Mouse (Mus musculus): ENCODE data around the gene Actc1. TPM values are rescaled to one million over a fixed set of nuclear protein-coding genes. Genes with fewer than 3 reads are reported as not detected.

The Actc1 gene
- polyA plus RNA-seq, 1 experiment from 2014 or later: 12,441 TPM

DNA sequence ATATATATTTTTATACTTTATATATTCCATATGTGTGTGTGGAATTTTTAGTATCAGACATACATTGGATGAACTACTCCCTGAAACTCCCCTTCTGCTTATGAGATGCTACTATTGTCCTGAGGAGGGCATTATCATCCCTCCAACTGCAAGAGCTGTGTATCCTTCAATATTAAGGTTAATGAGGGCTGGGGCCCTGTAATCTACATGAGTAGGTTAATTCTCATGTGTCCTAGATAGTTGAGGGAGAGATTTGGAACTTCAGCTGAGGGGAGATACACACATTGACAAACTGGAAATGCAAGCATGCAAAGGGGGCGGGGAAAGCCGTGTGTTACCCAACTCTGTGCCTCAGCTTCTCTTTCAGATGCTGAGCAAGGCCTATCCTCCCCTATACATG is 15.4 kb downstream of the Actc1 start:
- H3K9ac ChIP-seq (ENCODE audit: low read depth, low read length): no peak overlapping the region
- 59% methylated on average over 2 of the region's 2 CpGs for WGBS (ENCODE audit: insufficient replicate concordance)
- no peaks in the 10 kb centered on the region for H3K36me3 ChIP-seq (ENCODE audit: control insufficient read depth, insufficient read depth, low read length)
- no peak for ATAC-seq (replicated peaks; ENCODE audit: insufficient number of reproducible peaks, low FRiP score, low TSS enrichment)
- H3K4me1 ChIP-seq (ENCODE audit: control insufficient read depth, insufficient read depth, low read length): no peaks in the 10 kb centered on the region
- H3K4me2 ChIP-seq: no peak overlapping the region
- H3K27ac ChIP-seq (ENCODE audit: low read depth, low read length): no peak overlapping the region
- H3K9me3 ChIP-seq (replicated peaks; ENCODE audit: control insufficient read depth, low read length): no peaks in the 10 kb centered on the region
- no peak overlapping the region for H3K4me3 ChIP-seq (ENCODE audit: low read depth, low read length)
- H3K27me3 ChIP-seq (ENCODE audit: control insufficient read depth, insufficient read depth, low read length): no peaks in the 10 kb centered on the region

- H3K4me3 ChIP-seq (ENCODE audit: low read depth, low read length): no peak overlapping the region
- no peaks in the 10 kb centered on the region for H3K9me3 ChIP-seq (replicated peaks; ENCODE audit: control insufficient read depth, low read length)
- no peak overlapping the region for H3K9ac ChIP-seq (ENCODE audit: low read depth, low read length)
- H3K36me3 ChIP-seq (ENCODE audit: control insufficient read depth, insufficient read depth, low read length): no peaks in the 10 kb centered on the region
- H3K4me2 ChIP-seq: no peak overlapping the region
- WGBS (ENCODE audit: insufficient replicate concordance): 36% methylated on average over 2 of the region's 2 CpGs
- no peak for ATAC-seq (replicated peaks; ENCODE audit: insufficient number of reproducible peaks, low FRiP score, low TSS enrichment)
- no peaks in the 10 kb centered on the region for H3K4me1 ChIP-seq (ENCODE audit: control insufficient read depth, insufficient read depth, low read length)
- H3K27ac ChIP-seq (ENCODE audit: low read depth, low read length): no peak overlapping the region
- H3K27me3 ChIP-seq (ENCODE audit: control insufficient read depth, insufficient read depth, low read length): no peaks in the 10 kb centered on the region
These were observed 21.1 kb downstream of the Actc1 start for GRCm38 (mm10) chr2:114032259-114032658.

GRCm38 (mm10) chr2:114023383-114023782 is 30.0 kb downstream of the Actc1 start:
- no peak overlapping the region for H3K4me3 ChIP-seq (ENCODE audit: low read depth, low read length)
- no peaks in the 10 kb centered on the region for H3K4me1 ChIP-seq (ENCODE audit: control insufficient read depth, insufficient read depth, low read length)
- no peak overlapping the region for H3K27ac ChIP-seq (ENCODE audit: low read depth, low read length)
- no peaks in the 10 kb centered on the region for H3K36me3 ChIP-seq (ENCODE audit: control insufficient read depth, insufficient read depth, low read length)
- H3K9ac ChIP-seq (ENCODE audit: low read depth, low read length): no peak overlapping the region
- no peaks in the 10 kb centered on the region for H3K27me3 ChIP-seq (ENCODE audit: control insufficient read depth, insufficient read depth, low read length)
- no peaks in the 10 kb centered on the region for H3K9me3 ChIP-seq (replicated peaks; ENCODE audit: control insufficient read depth, low read length)
- H3K4me2 ChIP-seq: no peak overlapping the region
- ATAC-seq (replicated peaks; ENCODE audit: insufficient number of reproducible peaks, low FRiP score, low TSS enrichment): no peak
- WGBS (ENCODE audit: insufficient replicate concordance): 82% methylated on average over 6 of the region's 6 CpGs

DNA sequence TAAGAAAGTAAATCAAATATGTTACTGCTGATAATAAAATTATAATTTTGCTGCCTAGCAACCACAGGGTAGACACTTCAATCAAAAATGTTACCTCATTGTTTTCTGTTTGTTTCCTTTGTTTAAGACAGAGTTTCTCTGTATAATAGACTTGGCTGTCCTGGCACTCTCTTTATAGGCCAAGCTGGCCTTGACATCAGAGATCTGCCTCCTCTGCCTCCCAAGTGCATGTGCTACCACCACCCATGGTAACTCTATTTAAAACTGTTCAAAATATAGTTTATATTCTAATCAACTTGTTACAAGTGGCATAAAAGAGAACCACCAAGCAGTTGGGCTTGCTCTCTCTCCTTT is 33.2 kb downstream of the Actc1 start:
- Histone ChIP-seq H3K36me3 (ENCODE audit: control insufficient read depth, insufficient read depth, low read length) (no peaks in the 10 kb centered on the region), H3K27ac (ENCODE audit: low read depth, low read length) (no peak overlapping the region), H3K27me3 (ENCODE audit: control insufficient read depth, insufficient read depth, low read length) (peaks cover 8% of the 10 kb centered on the region), H3K9me3 (replicated peaks; ENCODE audit: control insufficient read depth, low read length) (no peaks in the 10 kb centered on the region), H3K4me3 (ENCODE audit: low read depth, low read length) (no peak overlapping the region), H3K9ac (ENCODE audit: low read depth, low read length) (no peak overlapping the region), H3K4me1 (ENCODE audit: control insufficient read depth, insufficient read depth, low read length) (no peaks in the 10 kb centered on the region), H3K4me2 (no peak overlapping the region)
- ATAC-seq (replicated peaks; ENCODE audit: insufficient number of reproducible peaks, low FRiP score, low TSS enrichment): no peak

- Histone ChIP-seq H3K4me3 (ENCODE audit: low read depth, low read length) (no peak overlapping the region), H3K27ac (ENCODE audit: low read depth, low read length) (no peak overlapping the region), H3K36me3 (ENCODE audit: control insufficient read depth, insufficient read depth, low read length) (no peaks in the 10 kb centered on the region), H3K27me3 (ENCODE audit: control insufficient read depth, insufficient read depth, low read length) (peaks cover 13% of the 10 kb centered on the region), H3K4me2 (no peak overlapping the region), H3K4me1 (ENCODE audit: control insufficient read depth, insufficient read depth, low read length) (no peaks in the 10 kb centered on the region), H3K9me3 (replicated peaks; ENCODE audit: control insufficient read depth, low read length) (no peaks in the 10 kb centered on the region), H3K9ac (ENCODE audit: low read depth, low read length) (no peak overlapping the region)
- WGBS (ENCODE audit: insufficient replicate concordance): 76% methylated on average over 11 of the region's 11 CpGs
- ATAC-seq (replicated peaks; ENCODE audit: insufficient number of reproducible peaks, low FRiP score, low TSS enrichment): no peak
These were observed 33.7 kb downstream of the Actc1 start for GRCm38 (mm10) chr2:114019474-114020209.

DNA sequence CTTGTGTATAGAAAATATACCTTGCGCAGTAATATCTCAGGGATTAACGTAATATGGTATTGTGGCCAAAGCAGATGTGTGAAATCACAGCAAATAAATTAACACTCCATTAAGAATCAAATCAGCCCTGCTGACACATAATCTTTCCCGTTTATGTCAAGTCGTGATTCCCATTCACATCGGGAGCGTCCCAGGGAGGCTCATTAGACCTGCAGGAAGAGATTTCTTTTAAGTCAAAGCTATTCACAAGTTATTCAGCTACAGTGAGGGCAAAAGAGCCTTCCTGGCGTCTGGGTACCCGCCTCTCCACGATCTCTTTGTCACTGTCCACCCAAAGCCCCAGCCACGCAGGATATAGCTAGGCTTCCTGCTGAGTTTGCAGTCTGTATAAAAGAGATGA is 35.2 kb downstream of the Actc1 start:
- H3K27ac ChIP-seq (ENCODE audit: low read depth, low read length): no peak overlapping the region
- H3K9ac ChIP-seq (ENCODE audit: low read depth, low read length): no peak overlapping the region
- peaks cover 28% of the 10 kb centered on the region for H3K27me3 ChIP-seq (ENCODE audit: control insufficient read depth, insufficient read depth, low read length)
- H3K4me1 ChIP-seq (ENCODE audit: control insufficient read depth, insufficient read depth, low read length): no peaks in the 10 kb centered on the region
- no peaks in the 10 kb centered on the region for H3K9me3 ChIP-seq (replicated peaks; ENCODE audit: control insufficient read depth, low read length)
- H3K4me2 ChIP-seq: no peak overlapping the region
- H3K4me3 ChIP-seq (ENCODE audit: low read depth, low read length): no peak overlapping the region
- no peak for ATAC-seq (replicated peaks; ENCODE audit: insufficient number of reproducible peaks, low FRiP score, low TSS enrichment)
- 29% methylated on average over 10 of the region's 10 CpGs for WGBS (ENCODE audit: insufficient replicate concordance)
- H3K36me3 ChIP-seq (ENCODE audit: control insufficient read depth, insufficient read depth, low read length): no peaks in the 10 kb centered on the region

DNA sequence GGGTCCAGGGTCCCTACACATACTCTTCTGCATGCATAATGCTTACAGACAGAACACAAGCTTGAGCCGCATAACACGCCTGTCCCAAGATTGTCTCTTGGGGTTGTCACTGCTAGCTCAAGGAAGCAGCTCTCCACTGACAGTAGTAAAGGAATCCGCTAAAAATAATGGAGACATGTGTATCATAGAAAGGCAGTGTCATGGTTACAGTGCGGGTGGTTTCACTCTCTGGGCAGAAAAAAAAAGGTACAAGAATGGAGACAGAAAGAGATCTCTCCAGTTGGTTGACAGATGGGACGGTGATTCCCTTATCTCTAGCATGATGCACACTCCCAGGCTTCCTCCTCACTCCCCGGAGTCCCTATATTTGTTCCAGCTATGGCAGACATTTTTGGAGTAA is 38.5 kb downstream of the Actc1 start:
- Histone ChIP-seq H3K9ac (ENCODE audit: low read depth, low read length) (no peak overlapping the region), H3K4me1 (ENCODE audit: control insufficient read depth, insufficient read depth, low read length) (no peaks in the 10 kb centered on the region), H3K4me2 (no peak overlapping the region), H3K4me3 (ENCODE audit: low read depth, low read length) (no peak overlapping the region), H3K9me3 (replicated peaks; ENCODE audit: control insufficient read depth, low read length) (no peaks in the 10 kb centered on the region), H3K36me3 (ENCODE audit: control insufficient read depth, insufficient read depth, low read length) (no peaks in the 10 kb centered on the region), H3K27ac (ENCODE audit: low read depth, low read length) (no peak overlapping the region), H3K27me3 (ENCODE audit: control insufficient read depth, insufficient read depth, low read length) (peaks cover 40% of the 10 kb centered on the region)
- 65% methylated on average over 6 of the region's 6 CpGs for WGBS (ENCODE audit: insufficient replicate concordance)
- ATAC-seq (replicated peaks; ENCODE audit: insufficient number of reproducible peaks, low FRiP score, low TSS enrichment): no peak

GRCm38 (mm10) chr2:114013846-114014245 is 39.5 kb downstream of the Actc1 start:
- Histone ChIP-seq H3K27ac (ENCODE audit: low read depth, low read length) (no peak overlapping the region), H3K4me1 (ENCODE audit: control insufficient read depth, insufficient read depth, low read length) (no peaks in the 10 kb centered on the region), H3K27me3 (ENCODE audit: control insufficient read depth, insufficient read depth, low read length) (peaks cover 40% of the 10 kb centered on the region), H3K9me3 (replicated peaks; ENCODE audit: control insufficient read depth, low read length) (no peaks in the 10 kb centered on the region), H3K4me3 (ENCODE audit: low read depth, low read length) (peak overlapping the region; percentile 50), H3K36me3 (ENCODE audit: control insufficient read depth, insufficient read depth, low read length) (no peaks in the 10 kb centered on the region), H3K4me2 (peak overlapping the region; percentile 88), H3K9ac (ENCODE audit: low read depth, low read length) (no peak overlapping the region)
- ATAC-seq (replicated peaks; ENCODE audit: insufficient number of reproducible peaks, low FRiP score, low TSS enrichment): no peak
- WGBS (ENCODE audit: insufficient replicate concordance): 2% methylated on average over 13 of the region's 13 CpGs

GRCm38 (mm10) chr2:114013295-114013771 is 40.0 kb downstream of the Actc1 start, which contains the start of gene Gjd2:
Gene Gjd2, minus strand, starts transcription at chr2:114013619.
- WGBS (ENCODE audit: insufficient replicate concordance): under 1% methylated on average over 46 of the region's 60 CpGs
- ATAC-seq (replicated peaks; ENCODE audit: insufficient number of reproducible peaks, low FRiP score, low TSS enrichment): peak; percentile 57

More at GRCm38 (mm10) chr2:114013295-114013771, 40.0 kb downstream of the Actc1 start, which contains the start of gene Gjd2:
- H3K4me1 ChIP-seq (ENCODE audit: control insufficient read depth, insufficient read depth, low read length): no peaks in the 10 kb centered on the region
- no peaks in the 10 kb centered on the region for H3K36me3 ChIP-seq (ENCODE audit: control insufficient read depth, insufficient read depth, low read length)
- no peak within 1 kb of the TSS for H3K9ac ChIP-seq (ENCODE audit: low read depth, low read length)
- H3K27me3 ChIP-seq (ENCODE audit: control insufficient read depth, insufficient read depth, low read length): peaks cover 40% of the 10 kb centered on the region
- peak within 1 kb of the TSS; percentile 88 for H3K4me2 ChIP-seq
- no peak within 1 kb of the TSS for H3K27ac ChIP-seq (ENCODE audit: low read depth, low read length)
- peak within 1 kb of the TSS; percentile 50 for H3K4me3 ChIP-seq (ENCODE audit: low read depth, low read length)
- H3K9me3 ChIP-seq (replicated peaks; ENCODE audit: control insufficient read depth, low read length): no peaks in the 10 kb centered on the region
